Mouse (Mus musculus) CH12.LX (cell line): ENCODE measurements around the gene Fam178b. TPM values are rescaled to one million over a fixed set of nuclear protein-coding genes. Genes with fewer than 3 reads are reported as not detected.

Experiments
- DNase-seq: peaks from one replicate; pipeline ENCODE4 v3.0.0-alpha.2; 2013; ENCODE audit errors: extremely low read depth
- H3K27ac ChIP-seq: 2 replicates; pipeline ENCODE4 v1.5.1; 2012; ENCODE audit warnings: low read depth, mild to moderate bottlenecking, control low read depth, moderate library complexity; ENCODE audit not compliant: insufficient read depth
- H3K27me3 ChIP-seq: replicated peaks from 2 replicates; pipeline ENCODE3; 2012; ENCODE audit warnings: inconsistent platforms
- H3K36me3 ChIP-seq, 2 experiments: replicated peaks in 1 of 2; 2 replicates each; pipeline versions ENCODE3 to v1.6.1; 2012; ENCODE audit warnings: inconsistent platforms in 1 of 2, low read length in 1 of 2, mild to moderate bottlenecking in 1 of 2, mixed read lengths in 1 of 2, moderate library complexity in 1 of 2; ENCODE audit not compliant: control insufficient read depth in 1 of 2, insufficient read depth in 1 of 2
- H3K4me1 ChIP-seq, 2 experiments: 2 replicates each; pipeline ENCODE4 v1.6.1; 2012; ENCODE audit warnings: inconsistent platforms in 1 of 2, moderate library complexity in 1 of 2; ENCODE audit not compliant: insufficient read depth in 2 of 2, control insufficient read depth in 1 of 2
- H3K4me2 ChIP-seq: 2 replicates; pipeline ENCODE4 v1.6.1; 2012; ENCODE audit warnings: low read depth, mild to moderate bottlenecking, control low read depth; ENCODE audit not compliant: poor library complexity, insufficient read depth, severe bottlenecking
- H3K4me3 ChIP-seq, 3 experiments: fragments of 150-350 bp in 1 of 3; sonication (generic) in 1 of 3; replicated peaks in 1 of 3; 2 replicates each; pipeline versions ENCODE3 to v1.5.1; 2011 to 2012; ENCODE audit warnings: low read depth in 2 of 3, low read length in 2 of 3, mild to moderate bottlenecking in 2 of 3, moderate library complexity in 2 of 3, control low read depth in 1 of 3, improper control_type of control experiment in 1 of 3, inconsistent platforms in 1 of 3, mixed read lengths in 1 of 3; ENCODE audit not compliant: poor library complexity in 1 of 3
- H3K79me2 ChIP-seq: replicated peaks from 2 replicates; pipeline ENCODE4 v1.6.1; 2012; ENCODE audit warnings: mild to moderate bottlenecking, moderate library complexity; ENCODE audit not compliant: control insufficient read depth, poor library complexity, insufficient read depth, severe bottlenecking; ENCODE audit errors: extremely low read depth
- H3K9ac ChIP-seq: 2 replicates; pipeline ENCODE4 v1.6.1; 2012; ENCODE audit warnings: low read depth, mild to moderate bottlenecking, control low read depth, moderate library complexity; ENCODE audit not compliant: insufficient read depth
- H3K9me3 ChIP-seq: replicated peaks from 2 replicates; pipeline ENCODE3; 2012; ENCODE audit warnings: low read length, inconsistent platforms, mixed read lengths
- BHLHE40 ChIP-seq: IDR thresholded peaks from 2 replicates; pipeline ENCODE4 v1.6.1; 2011; ENCODE audit warnings: mild to moderate bottlenecking, low read depth, low read length, improper control_type of control experiment
- CHD1 ChIP-seq: IDR thresholded peaks from 2 replicates; pipeline ENCODE4 v1.6.1; 2012; ENCODE audit warnings: low read depth, low read length, improper control_type of control experiment, inconsistent platforms
- EP300 ChIP-seq: IDR thresholded peaks from 2 replicates; pipeline ENCODE4 v1.6.1; 2011; ENCODE audit warnings: low read length, improper control_type of control experiment
- ETS1 ChIP-seq: conservative IDR thresholded peaks from 2 replicates; pipeline ENCODE4 v1.6.1; 2012; ENCODE audit warnings: low read depth, mild to moderate bottlenecking, inconsistent platforms, low read length, improper control_type of control experiment, moderate library complexity
- GABPA ChIP-seq: IDR thresholded peaks from 2 replicates; pipeline ENCODE4 v1.6.1; 2012; ENCODE audit warnings: low read depth, low read length, improper control_type of control experiment, inconsistent platforms; ENCODE audit not compliant: insufficient replicate concordance
- HCFC1 ChIP-seq: IDR thresholded peaks from 2 replicates; pipeline ENCODE4 v1.6.1; 2012; ENCODE audit warnings: low read depth, mild to moderate bottlenecking, inconsistent platforms, low read length, improper control_type of control experiment
- IRF4 ChIP-seq: IDR thresholded peaks from 2 replicates; pipeline ENCODE4 v1.6.1; 2014; ENCODE audit warnings: low read depth, mild to moderate bottlenecking, inconsistent platforms, low read length, improper control_type of control experiment
- JUN ChIP-seq: IDR thresholded peaks from 2 replicates; pipeline ENCODE4 v1.6.1; 2011; ENCODE audit warnings: low read depth, mild to moderate bottlenecking, low read length, improper control_type of control experiment, moderate library complexity; ENCODE audit not compliant: insufficient read depth
- KAT2A ChIP-seq: IDR thresholded peaks from 2 replicates; pipeline ENCODE4 v1.6.1; 2012; ENCODE audit warnings: low read length, improper control_type of control experiment, inconsistent platforms; ENCODE audit not compliant: insufficient replicate concordance
- MAX ChIP-seq: IDR thresholded peaks from 2 replicates; pipeline ENCODE4 v1.6.1; 2011; ENCODE audit warnings: low read length, improper control_type of control experiment
- MEF2A ChIP-seq: IDR thresholded peaks from 2 replicates; pipeline ENCODE4 v1.6.1; 2014; ENCODE audit warnings: low read depth, mild to moderate bottlenecking, inconsistent platforms, low read length, improper control_type of control experiment, borderline replicate concordance
- MYC ChIP-seq: IDR thresholded peaks from 2 replicates; pipeline ENCODE4 v1.6.1; 2011; ENCODE audit warnings: low read depth, mild to moderate bottlenecking, improper control_type of control experiment, low read length
- POLR2A ChIP-seq: IDR thresholded peaks from 2 replicates; pipeline ENCODE4 v1.6.1; 2011; ENCODE audit warnings: low read depth, mild to moderate bottlenecking, improper control_type of control experiment, low read length
- RAD21 ChIP-seq: IDR thresholded peaks from 2 replicates; pipeline ENCODE4 v1.6.1; 2011; ENCODE audit warnings: low read depth, mild to moderate bottlenecking, low read length, improper control_type of control experiment, moderate library complexity
- RCOR1 ChIP-seq: conservative IDR thresholded peaks from 2 replicates; pipeline ENCODE4 v1.6.1; 2012; ENCODE audit warnings: low read depth, mild to moderate bottlenecking, inconsistent platforms, low read length, improper control_type of control experiment
- SMC3 ChIP-seq: IDR thresholded peaks from 2 replicates; pipeline ENCODE4 v1.6.1; 2011; ENCODE audit warnings: low read depth, low read length, improper control_type of control experiment
- TBP ChIP-seq: conservative IDR thresholded peaks from 2 replicates; pipeline ENCODE4 v1.6.1; 2011; ENCODE audit warnings: low read depth, low read length, improper control_type of control experiment
- TCF12 ChIP-seq: IDR thresholded peaks from 2 replicates; pipeline ENCODE4 v1.6.1; 2014; ENCODE audit warnings: low read depth, mild to moderate bottlenecking, inconsistent platforms, low read length, improper control_type of control experiment
- UBTF ChIP-seq: IDR thresholded peaks from 2 replicates; pipeline ENCODE4 v1.6.1; 2012; ENCODE audit warnings: low read depth, mild to moderate bottlenecking, inconsistent platforms, low read length, improper control_type of control experiment, moderate library complexity
- USF1 ChIP-seq: IDR thresholded peaks from 2 replicates; pipeline ENCODE4 v1.6.1; 2014; ENCODE audit warnings: low read depth, mild to moderate bottlenecking, inconsistent platforms, low read length, improper control_type of control experiment
- USF2 ChIP-seq: conservative IDR thresholded peaks from 2 replicates; pipeline ENCODE4 v1.6.1; 2011; ENCODE audit warnings: low read depth, low read length, improper control_type of control experiment
- dilution Hi-C: fragments of 300-500 bp; cut with MboI; formaldehyde crosslinking; loops from 2 replicates; pipeline ENCODE4 v1.14.3; 2020; ENCODE audit warnings: low sequenced_read_pairs; ENCODE audit not compliant: extremely low pct_unique_long_range_greater_than_20kb, extremely low pct_ligation_motif_present
- in situ Hi-C: fragments of 300-500 bp; cut with MboI; formaldehyde crosslinking; loops from 3 replicates; pipeline ENCODE4 v1.14.3; 2019; ENCODE audit warnings: low sequenced_read_pairs, low pct_ligation_motif_present, low pct_unique_long_range_greater_than_20kb, mixed read lengths
- polyA plus RNA-seq: library from polyadenylated mRNA; unstranded; fragments of >175 nt; gene quantifications from 2 replicates; pipeline ENCODE4 v1.2.1, GENCODE M21; 2012; ENCODE audit warnings: low read depth; ENCODE audit not compliant: insufficient read length
- total RNA-seq, 2 experiments: library from RNA; depleted of rRNA; stranded (reverse); fragments of 300-350 nt in 1 of 2; fragments of >200 nt in 1 of 2; gene quantifications; 2 replicates each; pipeline ENCODE4 v1.2.3; 2012 to 2014

Gene Fam178b
- total and polyA plus RNA-seq, 3 experiments: 0.50 TPM; not detected in 2

GRCm38 (mm10) chr1:36593099-36593498 lies 89.9 kb downstream of the Fam178b start:
- no peak overlapping the region for H3K9ac ChIP-seq
- no peak overlapping the region for H3K4me2 ChIP-seq
- dilution Hi-C loops: no loop called here
- H3K79me2 ChIP-seq: no peaks in the 10 kb centered on the region
- no peak overlapping the region for H3K4me3 ChIP-seq
- TF ChIP-seq EP300 (no peak), HCFC1 (no peak), RCOR1 (no peak), POLR2A (no peak), MYC (no peak), USF2 (no peak), GABPA (no peak), KAT2A (no peak)
- no peaks in the 10 kb centered on the region for H3K27me3 ChIP-seq
- H3K4me1 ChIP-seq: peaks cover 22 to 45% of the 10 kb centered on the region in 2 experiments
- H3K36me3 ChIP-seq: no peaks in the 10 kb centered on the region
- no peak overlapping the region for H3K27ac ChIP-seq
- no peak for DNase-seq
- in situ Hi-C loops: no loop called here
- H3K9me3 ChIP-seq: no peaks in the 10 kb centered on the region

DNA sequence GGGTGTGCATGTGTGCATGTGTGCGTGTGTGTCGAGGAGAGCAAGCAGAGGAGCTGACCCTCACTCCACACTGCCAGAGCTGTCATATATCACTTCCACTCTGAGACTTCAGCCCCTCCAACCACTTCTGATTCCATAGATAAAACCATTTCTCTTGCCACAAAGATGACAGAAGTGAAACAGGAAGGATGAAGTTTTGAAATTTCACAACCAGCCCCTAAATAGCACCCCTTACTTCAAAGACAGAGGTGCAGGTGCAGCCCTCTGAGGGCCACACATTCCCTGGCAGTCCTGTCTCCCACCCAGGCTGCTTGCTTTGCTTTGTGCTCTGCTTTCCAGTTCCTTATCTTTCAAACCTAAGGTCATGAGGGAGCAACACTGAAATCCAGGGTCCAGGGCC lies 91.6 kb downstream of the Fam178b start:
- Histone ChIP-seq H3K9ac (no peak overlapping the region), H3K4me1 (peaks cover 25 to 48% of the 10 kb centered on the region in 2 experiments), H3K27me3 (no peaks in the 10 kb centered on the region), H3K4me3 (no peak overlapping the region), H3K79me2 (no peaks in the 10 kb centered on the region), H3K9me3 (no peaks in the 10 kb centered on the region), H3K27ac (no peak overlapping the region), H3K4me2 (no peak overlapping the region)
- dilution Hi-C loops (no loop called here), in situ Hi-C loops (no loop called here)
- TF ChIP-seq TBP (no peak), KAT2A (no peak), ETS1 (0 out of 2 replicates have a peak, but pooled peaks have one; percentile 20), JUN (peak; percentile 37), USF1 (no peak), TCF12 (peak; percentile 71), BHLHE40 (no peak), CHD1 (no peak), RAD21 (no peak), IRF4 (peak; percentile 57), MYC (0 out of 2 replicates have a peak, but pooled peaks have one; percentile 22), UBTF (no peak), SMC3 (no peak), MEF2A (no peak; the same call in 1 of the 2 replicates), MAX (no peak), EP300 (peak; percentile 72; the same call in 1 of the 2 replicates)
- TF ChIP-seq, all 38 proteins: peak for 6
- H3K36me3 ChIP-seq: no peaks in the 10 kb centered on the region
- DNase-seq: peak; percentile 27
